Mouse (Mus musculus): ENCODE results near the gene 6820408C15Rik. TPM values are rescaled to one million over a fixed set of nuclear protein-coding genes. Genes with fewer than 3 reads are reported as not detected.
"Not testable (repeated sequence)": the region's sequence is repeated elsewhere in the genome, so short reads cannot be mapped to it uniquely, and the experiment has no call there.

The 6820408C15Rik gene
- total RNA-seq, 2 experiments from 2014 or later: 0.42 to 0.79 TPM

GRCm38 (mm10) chr2:152411471-152411870 is 3.9 kb upstream of the 6820408C15Rik start:
- DNase-seq: no peak

- no peak for DNase-seq
Observed at GRCm38 (mm10) chr2:152412526-152413157, 2.7 kb upstream of the 6820408C15Rik start.

GRCm38 (mm10) chr2:152413158-152413764 is 2.1 kb upstream of the 6820408C15Rik start:
- DNase-seq: peak; percentile 56

GRCm38 (mm10) chr2:152413765-152414584 is 1.4 kb upstream of the 6820408C15Rik start:
- peak; percentile 52 for DNase-seq

GRCm38 (mm10) chr2:152414591-152415165 is 709 bp upstream of the 6820408C15Rik start, which contains the start of gene Zcchc3:
Gene Zcchc3 (minus strand): TSS chr2:152415027.
- DNase-seq: peak; percentile 92

GRCm38 (mm10) chr2:152415786-152416185 is 399 bp downstream of the 6820408C15Rik start:
- DNase-seq: no peak

- peak; percentile 59 for DNase-seq
Observed at GRCm38 (mm10) chr2:152427493-152427892, 12.1 kb downstream of the 6820408C15Rik start.

GRCm38 (mm10) chr2:152428481-152428880 is 13.1 kb downstream of the 6820408C15Rik start:
- DNase-seq: not testable (repeated sequence)

- DNase-seq: peak; percentile 19
Observed at GRCm38 (mm10) chr2:152436405-152436901, 21.1 kb downstream of the 6820408C15Rik start.

- peak; percentile 92 for DNase-seq
Observed at GRCm38 (mm10) chr2:152436983-152437860, 21.8 kb downstream of the 6820408C15Rik start.

- no peak for DNase-seq
Observed at GRCm38 (mm10) chr2:152438963-152439362, 23.6 kb downstream of the 6820408C15Rik start.

GRCm38 (mm10) chr2:152439833-152440232 is 24.4 kb downstream of the 6820408C15Rik start:
- no peak for DNase-seq

- DNase-seq: no peak
Observed at GRCm38 (mm10) chr2:152442322-152442721, 26.9 kb downstream of the 6820408C15Rik start.

- no peak for DNase-seq
Observed at GRCm38 (mm10) chr2:152443281-152443680, 27.9 kb downstream of the 6820408C15Rik start.

- DNase-seq: no peak
Observed at GRCm38 (mm10) chr2:152446642-152447041, 31.3 kb downstream of the 6820408C15Rik start.

- DNase-seq: no peak
Observed at GRCm38 (mm10) chr2:152447461-152447860, 32.1 kb downstream of the 6820408C15Rik start.

GRCm38 (mm10) chr2:152450241-152450640 is 34.9 kb downstream of the 6820408C15Rik start:
- DNase-seq: peak; percentile 76

- no peak for DNase-seq
Observed at GRCm38 (mm10) chr2:152452101-152452781, 36.9 kb downstream of the 6820408C15Rik start.

GRCm38 (mm10) chr2:152459241-152459640 is 43.9 kb downstream of the 6820408C15Rik start:
- no peak for DNase-seq

GRCm38 (mm10) chr2:152464570-152465150 is 49.3 kb downstream of the 6820408C15Rik start, which contains the start of gene Defb23:
Gene Defb23 (minus strand): TSS chr2:152464620.
- no peak for DNase-seq

Measured in adrenal gland, postnatal 10 days (tissue).